Mouse (Mus musculus) ES-Bruce4 (cell line): ENCODE results near the gene Fbln2. TPM values are rescaled to one million over a fixed set of nuclear protein-coding genes. Genes with fewer than 3 reads are reported as not detected.

Experiments used
- H3K27ac ChIP-seq: 2 replicates; pipeline ENCODE4 v1.5.1; 2012; ENCODE audit warnings: low read length, inconsistent platforms; ENCODE audit not compliant: insufficient read depth
- H3K27me3 ChIP-seq: 2 replicates; pipeline ENCODE4 v1.6.1; 2012; ENCODE audit warnings: mild to moderate bottlenecking, low read length, inconsistent platforms; ENCODE audit not compliant: control insufficient read depth, poor library complexity, insufficient read depth, severe bottlenecking
- H3K36me3 ChIP-seq: 2 replicates; pipeline ENCODE4 v1.6.1; 2012; ENCODE audit warnings: inconsistent platforms, mild to moderate bottlenecking, low read length, moderate library complexity; ENCODE audit not compliant: control insufficient read depth, poor library complexity, insufficient read depth, severe bottlenecking
- H3K4me1 ChIP-seq: one replicate; pipeline ENCODE4 v1.8.1; 2011; ENCODE audit warnings: low read length; ENCODE audit not compliant: control insufficient read depth, insufficient read depth
- H3K4me3 ChIP-seq: 2 replicates; pipeline ENCODE4 v1.5.1; 2011; ENCODE audit warnings: low read depth, mild to moderate bottlenecking, low read length
- H3K9ac ChIP-seq: 2 replicates; pipeline ENCODE4 v1.6.1; 2012; ENCODE audit warnings: low read depth, mild to moderate bottlenecking, inconsistent platforms; ENCODE audit not compliant: poor library complexity, severe bottlenecking
- H3K9me3 ChIP-seq: replicated peaks from 2 replicates; pipeline ENCODE4 v1.6.1; 2012; ENCODE audit warnings: mild to moderate bottlenecking, low read length, inconsistent platforms; ENCODE audit not compliant: control insufficient read depth, poor library complexity, insufficient read depth, severe bottlenecking
- CTCF ChIP-seq: IDR thresholded peaks from one replicate; pipeline ENCODE4 v1.8.1; 2011; ENCODE audit warnings: low read depth, low read length
- EP300 ChIP-seq: IDR thresholded peaks from 2 replicates; pipeline ENCODE4 v1.6.1; 2011; ENCODE audit warnings: low read depth, low read length; ENCODE audit not compliant: insufficient read depth
- POLR2A ChIP-seq: IDR thresholded peaks from one replicate; pipeline ENCODE4 v1.8.1; 2011; ENCODE audit warnings: low read length; ENCODE audit not compliant: insufficient read depth
- polyA plus RNA-seq: library from polyadenylated mRNA; stranded (reverse); fragments of >200 nt; gene quantifications from 2 replicates; pipeline ENCODE4 v1.2.4, GENCODE M21; 2011; ENCODE audit warnings: low read depth; ENCODE audit not compliant: missing spikeins, insufficient read depth, insufficient read length

Gene Fbln2
- polyA plus RNA-seq, 1 experiment = 23.3 TPM

DNA sequence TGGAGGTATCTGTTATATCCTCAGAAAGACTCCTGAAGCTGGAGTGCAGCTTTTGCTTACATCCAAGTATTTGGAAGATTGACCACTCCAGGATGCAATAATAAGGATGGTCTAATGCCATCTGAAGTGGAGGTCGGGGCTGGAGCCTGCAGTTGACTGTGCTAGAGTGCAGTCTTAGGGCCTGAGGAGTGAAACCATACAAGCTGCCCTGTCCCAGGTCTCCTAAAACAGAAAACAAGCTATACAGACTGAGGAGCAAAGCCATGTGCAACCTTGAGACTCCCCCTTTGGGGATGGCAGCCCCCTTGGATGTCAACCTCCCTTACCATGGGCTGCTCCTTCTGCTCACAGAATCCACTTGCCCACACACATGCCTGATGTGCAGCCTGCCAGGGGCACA, 76.7 kb downstream of the Fbln2 start:
- Histone ChIP-seq H3K4me3 (no peak overlapping the region), H3K9me3 (no peaks in the 10 kb centered on the region), H3K27me3 (no peaks in the 10 kb centered on the region), H3K27ac (no peak overlapping the region), H3K9ac (no peak overlapping the region), H3K36me3 (no peaks in the 10 kb centered on the region), H3K4me1 (no peaks in the 10 kb centered on the region)
- TF ChIP-seq POLR2A (no peak), CTCF (no peak), EP300 (no peak)

DNA sequence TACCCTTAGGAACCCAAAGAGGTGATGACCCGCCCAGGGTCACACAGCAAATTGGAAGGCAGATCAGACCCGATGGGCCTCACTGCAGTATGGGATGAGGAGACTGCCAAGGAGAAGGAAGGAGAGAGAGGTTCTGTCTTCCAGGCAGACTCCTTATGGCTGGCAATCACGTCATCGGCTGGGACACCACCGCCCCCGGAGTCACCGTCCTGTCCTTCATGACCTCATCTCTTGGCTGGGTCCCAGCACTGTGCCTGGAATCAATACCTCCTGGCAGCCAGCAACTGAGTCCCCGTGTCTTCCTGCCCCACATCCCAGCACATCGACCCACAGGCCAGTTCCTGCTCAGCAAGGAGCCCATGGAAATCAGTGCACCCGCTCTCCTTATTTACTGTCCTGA, 78.7 kb downstream of the Fbln2 start:
- no peak overlapping the region for H3K9ac ChIP-seq
- H3K27me3 ChIP-seq = no peaks in the 10 kb centered on the region
- H3K36me3 ChIP-seq = no peaks in the 10 kb centered on the region
- H3K9me3 ChIP-seq = no peaks in the 10 kb centered on the region
- TF ChIP-seq POLR2A (no peak), CTCF (no peak), EP300 (no peak)
- no peak overlapping the region for H3K27ac ChIP-seq
- no peak overlapping the region for H3K4me3 ChIP-seq
- H3K4me1 ChIP-seq = no peaks in the 10 kb centered on the region

DNA sequence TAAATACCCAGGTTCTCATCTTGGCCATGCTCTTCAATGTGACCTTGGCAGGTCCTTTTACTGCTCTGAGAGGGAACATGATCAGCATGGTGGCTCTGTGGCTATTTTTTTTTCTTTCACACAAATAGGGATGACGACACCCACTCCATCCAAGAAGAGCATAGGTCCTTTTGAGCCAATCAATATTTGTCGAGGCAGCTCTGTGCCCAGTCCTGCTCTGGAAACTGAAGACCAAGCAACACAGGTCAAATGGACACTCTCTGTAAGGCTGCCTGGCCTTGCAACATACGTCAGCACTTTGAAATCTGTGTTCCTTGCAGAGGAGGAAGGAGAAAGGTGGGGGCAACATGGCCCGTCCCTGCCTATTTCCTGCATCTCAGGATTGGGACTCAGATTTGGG, 83.2 kb downstream of the Fbln2 start:
- TF ChIP-seq POLR2A (no peak), EP300 (no peak), CTCF (no peak)
- no peaks in the 10 kb centered on the region for H3K27me3 ChIP-seq
- H3K4me3 ChIP-seq = no peak overlapping the region
- H3K4me1 ChIP-seq = no peaks in the 10 kb centered on the region
- no peaks in the 10 kb centered on the region for H3K36me3 ChIP-seq
- H3K9me3 ChIP-seq = no peaks in the 10 kb centered on the region
- no peak overlapping the region for H3K27ac ChIP-seq
- H3K9ac ChIP-seq = no peak overlapping the region

DNA sequence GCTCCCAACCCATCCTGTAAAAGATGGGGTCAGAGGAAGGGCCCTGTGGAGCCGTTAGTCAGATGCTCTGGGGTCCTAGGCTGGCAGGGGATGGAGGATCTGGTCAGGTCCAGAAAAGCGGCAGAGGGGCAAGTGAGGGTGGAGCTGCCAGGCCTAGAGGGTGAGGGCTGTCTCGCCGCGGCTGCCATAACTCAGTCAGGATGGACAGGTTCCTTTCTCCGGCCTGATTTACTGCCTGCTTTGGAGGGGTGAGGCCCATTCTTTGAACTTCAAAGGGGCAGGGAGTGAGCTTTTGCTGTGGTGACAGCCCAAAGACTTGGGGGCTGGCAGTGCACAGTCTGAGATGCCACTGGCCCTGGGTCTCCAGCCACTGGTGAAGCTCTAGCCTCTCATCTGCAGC, 86.6 kb downstream of the Fbln2 start:
- H3K9ac ChIP-seq = no peak overlapping the region
- no peaks in the 10 kb centered on the region for H3K36me3 ChIP-seq
- TF ChIP-seq CTCF (no peak), POLR2A (no peak), EP300 (no peak)
- H3K4me1 ChIP-seq = no peaks in the 10 kb centered on the region
- H3K4me3 ChIP-seq = no peak overlapping the region
- H3K9me3 ChIP-seq = no peaks in the 10 kb centered on the region
- H3K27me3 ChIP-seq = no peaks in the 10 kb centered on the region
- no peak overlapping the region for H3K27ac ChIP-seq

DNA sequence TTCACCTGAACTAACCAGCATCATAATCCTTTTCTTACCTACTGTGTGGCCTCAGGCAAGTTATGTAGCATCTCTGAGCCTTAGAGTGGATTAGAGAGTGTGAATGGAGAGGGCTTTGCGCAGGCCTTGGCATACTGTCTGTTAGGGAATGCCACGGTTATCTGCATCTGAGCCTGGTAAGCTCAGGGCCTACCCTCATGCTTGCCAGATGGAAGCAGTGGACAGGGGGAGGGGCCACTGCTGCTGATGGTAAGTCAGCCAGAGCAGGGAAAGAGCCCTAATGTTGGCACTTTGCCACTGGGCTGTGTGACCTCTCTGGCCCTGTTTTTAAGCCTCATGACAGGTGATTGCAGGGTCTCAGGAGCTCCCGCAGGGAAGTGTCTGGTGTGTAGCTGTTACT, 87.8 kb downstream of the Fbln2 start:
- H3K27me3 ChIP-seq = no peaks in the 10 kb centered on the region
- no peak overlapping the region for H3K4me3 ChIP-seq
- no peaks in the 10 kb centered on the region for H3K36me3 ChIP-seq
- H3K9me3 ChIP-seq = no peaks in the 10 kb centered on the region
- TF ChIP-seq CTCF (no peak), POLR2A (no peak), EP300 (no peak)
- H3K4me1 ChIP-seq = no peaks in the 10 kb centered on the region
- no peak overlapping the region for H3K9ac ChIP-seq
- no peak overlapping the region for H3K27ac ChIP-seq

DNA sequence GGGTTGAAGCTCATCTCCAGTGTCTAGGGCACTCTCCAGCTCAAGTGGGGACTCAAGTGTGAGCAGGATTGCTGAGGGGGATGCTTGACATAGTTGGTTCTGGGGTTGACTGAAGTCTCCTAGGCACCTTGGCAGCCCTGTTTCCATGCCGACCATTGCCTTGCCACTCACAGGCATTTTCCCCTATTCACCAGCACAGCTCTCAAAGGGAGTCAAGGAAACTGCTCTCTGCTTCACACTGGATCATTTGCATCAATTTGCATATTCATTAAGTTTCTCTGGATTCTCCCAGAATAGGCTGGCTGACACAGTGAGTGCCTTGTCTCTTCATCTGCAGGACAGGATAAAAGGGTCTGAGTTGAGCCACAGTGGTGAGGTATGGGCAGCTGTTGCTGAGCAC, 89.6 kb downstream of the Fbln2 start:
- Histone ChIP-seq H3K9ac (no peak overlapping the region), H3K4me1 (no peaks in the 10 kb centered on the region), H3K9me3 (no peaks in the 10 kb centered on the region), H3K27ac (no peak overlapping the region), H3K27me3 (no peaks in the 10 kb centered on the region), H3K36me3 (no peaks in the 10 kb centered on the region), H3K4me3 (no peak overlapping the region)
- TF ChIP-seq POLR2A = no peak
- TF ChIP-seq EP300 = no peak
- no peak for TF ChIP-seq CTCF
